ENCODE assay signal across 16 mouse cellular contexts in the genomic region with DNA sequence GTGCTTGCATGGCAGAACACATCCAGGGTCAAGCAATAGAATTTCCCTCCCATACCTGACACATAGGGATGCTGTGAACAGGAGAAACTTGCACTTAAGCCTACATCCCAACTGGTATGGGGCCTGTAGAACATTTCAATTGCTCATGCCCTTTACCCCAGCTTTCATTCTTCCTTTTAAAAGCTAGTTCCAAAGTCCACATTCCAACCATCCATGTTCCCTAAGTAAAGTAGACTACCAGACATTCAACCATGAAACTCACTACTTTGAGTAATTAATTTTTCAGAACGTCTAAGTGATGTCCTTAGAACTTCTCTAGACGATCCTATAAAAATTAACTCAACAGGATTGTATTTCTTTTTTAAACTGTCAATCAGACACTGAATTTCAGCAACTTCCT.
"Had no signal": no experiment of that assay in that cellular context is flagged by ENCODE, and none has a peak within 500 bp of the region (broad histone marks: within the 10 kb centered on the region; RNA-seq: fewer than 3 reads in every experiment).

No protein-coding gene starts in this region.

- H3K27ac ChIP-seq: neural tube, embryonic 13.5 days; neural tube, embryonic 15.5 days; stomach, embryonic 15.5 days; stomach, postnatal 0 days had no signal

- DNase-seq: retina, postnatal 1 day; right cerebral cortex, adult 18-20 months; right cerebral cortex, postnatal 14 days; right cerebral cortex, postnatal 25 days; right cerebral cortex, postnatal 4 days; spleen, adult 18-20 months; thymus, adult 18-20 months; thymus, adult 2 months; thymus, postnatal 14 days; thymus, postnatal 25 days; thymus, postnatal 36 days; thymus, postnatal 4 days had no signal

- H3K36me3 ChIP-seq: neural tube, embryonic 13.5 days; neural tube, embryonic 15.5 days; stomach, embryonic 15.5 days had no signal

- H3K4me2 ChIP-seq: neural tube, embryonic 13.5 days; neural tube, embryonic 15.5 days; stomach, embryonic 15.5 days had no signal

- H3K9ac ChIP-seq: neural tube, embryonic 13.5 days; neural tube, embryonic 15.5 days; stomach, embryonic 15.5 days had no signal

- H3K4me3 ChIP-seq: neural tube, embryonic 13.5 days; neural tube, embryonic 15.5 days; stomach, embryonic 15.5 days had no signal

- H3K4me1 ChIP-seq: neural tube, embryonic 13.5 days; neural tube, embryonic 15.5 days; stomach, embryonic 15.5 days had no signal

- H3K9me3 ChIP-seq: neural tube, embryonic 13.5 days; neural tube, embryonic 15.5 days; stomach, embryonic 15.5 days had no signal

- H3K27me3 ChIP-seq: neural tube, embryonic 13.5 days; neural tube, embryonic 15.5 days; stomach, embryonic 15.5 days had no signal
